Mouse (Mus musculus): ENCODE measurements at regions not wholly inside any gene's neighbourhood (a gene's known extent, or its start where the extent isn't known, plus 50 kb on each side); places are given as distances from the start of the nearest gene placed in this dataset.

DNA sequence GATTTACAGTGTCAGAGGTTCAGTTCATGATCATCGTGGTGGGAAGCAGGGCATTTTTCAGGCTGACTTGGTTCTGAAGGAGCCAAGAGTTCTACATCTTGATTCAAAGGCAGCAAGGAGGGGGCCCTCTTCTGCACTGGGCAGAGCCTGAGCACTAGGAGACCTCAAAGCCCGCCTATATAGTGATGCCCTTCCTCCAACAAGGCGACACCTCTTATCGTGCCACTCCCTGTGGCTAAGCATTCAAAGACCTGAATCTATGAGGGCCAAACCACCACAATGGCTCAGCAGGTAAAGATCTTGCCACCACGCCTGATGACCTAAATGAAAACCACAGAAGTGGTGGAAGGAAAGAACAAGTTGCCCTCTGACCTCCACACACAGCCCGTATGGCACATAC, 242.5 kb downstream of the Ccser2 start:
- Histone ChIP-seq H3K4me3 (ENCODE audit: low read length) (no peak overlapping the region), H3K4me2 (ENCODE audit: low read depth, low read length) (no peak overlapping the region), H3K27me3 (replicated peaks; ENCODE audit: control insufficient read depth, insufficient read depth, low read length) (no peaks in the 10 kb centered on the region), H3K9ac (ENCODE audit: low read depth, low read length) (no peak overlapping the region), H3K27ac (ENCODE audit: low read length) (no peak overlapping the region), H3K36me3 (ENCODE audit: control insufficient read depth, insufficient read depth, low read length) (no peaks in the 10 kb centered on the region), H3K4me1 (ENCODE audit: control insufficient read depth, insufficient read depth, low read length) (no peaks in the 10 kb centered on the region), H3K9me3 (ENCODE audit: control insufficient read depth, low read length) (no peaks in the 10 kb centered on the region)
- 72% methylated on average over 6 of the region's 6 CpGs for WGBS
- no peak for ATAC-seq

DNA sequence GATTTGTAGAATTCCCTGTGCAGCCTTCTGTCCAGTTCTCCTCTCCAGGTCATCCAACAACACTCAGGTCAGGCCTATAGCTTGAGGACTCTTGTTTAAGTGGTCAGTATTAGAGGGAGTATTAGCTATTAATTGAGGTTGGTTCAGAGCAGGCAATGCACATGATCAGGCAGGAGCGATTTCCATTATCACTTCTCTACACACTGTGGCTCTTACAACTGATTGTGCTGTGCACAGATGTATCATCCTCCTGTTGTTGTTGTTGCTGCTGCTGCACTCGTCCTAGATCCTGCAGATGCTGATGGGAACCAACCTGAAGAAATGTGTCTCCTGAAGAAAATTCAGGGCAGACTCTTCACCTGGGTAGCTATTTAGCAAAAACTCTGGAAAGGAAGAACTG, 252.9 kb downstream of the Ccser2 start:
- no peaks in the 10 kb centered on the region for H3K36me3 ChIP-seq (ENCODE audit: control insufficient read depth, insufficient read depth, low read length)
- H3K4me1 ChIP-seq (ENCODE audit: control insufficient read depth, insufficient read depth, low read length), result no peaks in the 10 kb centered on the region
- 81% methylated on average over 2 of the region's 2 CpGs for WGBS
- H3K4me3 ChIP-seq (ENCODE audit: low read length), result no peak overlapping the region
- no peak for ATAC-seq
- H3K27ac ChIP-seq (ENCODE audit: low read length), result no peak overlapping the region
- no peak overlapping the region for H3K4me2 ChIP-seq (ENCODE audit: low read depth, low read length)
- no peaks in the 10 kb centered on the region for H3K27me3 ChIP-seq (replicated peaks; ENCODE audit: control insufficient read depth, insufficient read depth, low read length)
- H3K9me3 ChIP-seq (ENCODE audit: control insufficient read depth, low read length), result no peaks in the 10 kb centered on the region
- H3K9ac ChIP-seq (ENCODE audit: low read depth, low read length), result no peak overlapping the region

DNA sequence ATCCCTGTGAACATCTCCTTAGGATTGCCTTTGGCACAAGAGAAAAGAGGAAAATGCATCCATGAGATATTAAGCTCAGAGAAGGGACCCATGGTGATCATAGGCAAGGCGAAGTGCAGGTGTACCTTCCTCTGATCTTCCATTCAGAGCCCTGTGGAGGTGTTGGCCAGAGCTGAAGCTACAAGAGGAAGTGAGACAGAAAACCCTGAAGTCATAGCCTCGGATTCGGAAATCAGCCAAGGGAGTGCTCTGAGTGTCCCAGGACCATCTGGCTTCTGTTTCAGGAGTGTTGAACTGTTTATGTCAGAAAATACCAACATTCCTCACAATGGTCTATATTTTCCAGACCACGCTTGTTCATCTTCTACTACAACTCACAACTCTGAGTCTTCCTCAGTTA, 271.6 kb downstream of the Ccser2 start:
- Histone ChIP-seq H3K9ac (ENCODE audit: low read depth, low read length) (no peak overlapping the region), H3K4me1 (ENCODE audit: control insufficient read depth, insufficient read depth, low read length) (no peaks in the 10 kb centered on the region), H3K27me3 (replicated peaks; ENCODE audit: control insufficient read depth, insufficient read depth, low read length) (no peaks in the 10 kb centered on the region), H3K4me3 (ENCODE audit: low read length) (no peak overlapping the region), H3K4me2 (ENCODE audit: low read depth, low read length) (no peak overlapping the region), H3K27ac (ENCODE audit: low read length) (no peak overlapping the region), H3K9me3 (ENCODE audit: control insufficient read depth, low read length) (no peaks in the 10 kb centered on the region), H3K36me3 (ENCODE audit: control insufficient read depth, insufficient read depth, low read length) (no peaks in the 10 kb centered on the region)
- no peak for ATAC-seq
- WGBS, result 73% methylated on average over 4 of the region's 4 CpGs

DNA sequence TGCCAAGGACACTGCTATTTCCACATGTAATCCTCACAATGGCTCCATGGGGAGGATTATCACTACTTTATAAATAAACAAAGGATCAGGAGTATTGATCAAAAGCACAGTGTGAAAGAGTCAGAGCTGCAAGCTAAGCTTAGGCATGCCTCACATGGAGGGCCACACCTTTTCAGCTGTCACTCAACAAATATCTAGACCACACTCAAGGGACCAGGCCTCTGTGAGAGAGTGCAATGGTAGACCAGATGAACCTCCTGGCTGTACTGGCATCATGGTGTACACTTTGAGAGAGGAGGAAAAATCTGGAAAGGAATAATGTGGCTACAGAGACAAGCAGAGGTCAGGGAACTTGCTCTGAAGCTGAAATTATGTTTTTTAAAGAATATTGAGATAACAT, 276.6 kb downstream of the Ccser2 start:
- H3K36me3 ChIP-seq (ENCODE audit: control insufficient read depth, insufficient read depth, low read length), result no peaks in the 10 kb centered on the region
- no peak for ATAC-seq

DNA sequence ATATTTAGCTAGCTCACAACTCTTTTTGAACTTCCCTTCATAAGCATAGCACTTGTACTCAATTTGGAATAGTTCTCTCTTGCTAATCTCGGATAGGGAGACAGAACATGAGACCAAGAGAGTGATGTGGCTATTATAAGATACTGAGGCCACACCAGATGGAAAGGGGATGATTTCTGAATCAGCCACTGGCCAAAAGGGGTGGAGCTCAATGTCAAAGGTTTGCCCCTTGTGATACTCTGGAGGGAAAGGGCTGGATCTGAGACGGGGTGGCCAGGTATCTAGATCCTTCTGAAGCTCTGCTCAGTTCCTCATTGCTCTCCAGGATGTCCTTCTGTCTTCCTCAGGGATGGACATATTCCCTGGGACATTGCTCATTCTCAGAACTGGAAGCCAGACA, 277.6 kb downstream of the Ccser2 start:
- no peaks in the 10 kb centered on the region for H3K27me3 ChIP-seq (replicated peaks; ENCODE audit: control insufficient read depth, insufficient read depth, low read length)
- H3K9me3 ChIP-seq (ENCODE audit: control insufficient read depth, low read length), result no peaks in the 10 kb centered on the region
- H3K9ac ChIP-seq (ENCODE audit: low read depth, low read length), result no peak overlapping the region
- no peak overlapping the region for H3K27ac ChIP-seq (ENCODE audit: low read length)
- ATAC-seq, result no peak
- no peaks in the 10 kb centered on the region for H3K4me1 ChIP-seq (ENCODE audit: control insufficient read depth, insufficient read depth, low read length)
- WGBS, result 77% methylated on average over 2 of the region's 2 CpGs
- H3K4me3 ChIP-seq (ENCODE audit: low read length), result no peak overlapping the region
- no peak overlapping the region for H3K4me2 ChIP-seq (ENCODE audit: low read depth, low read length)
- H3K36me3 ChIP-seq (ENCODE audit: control insufficient read depth, insufficient read depth, low read length), result no peaks in the 10 kb centered on the region

More for the DNA sequence above, 276.6 kb downstream of the Ccser2 start:
- Histone ChIP-seq H3K4me1 (ENCODE audit: control insufficient read depth, insufficient read depth, low read length) (no peaks in the 10 kb centered on the region), H3K9me3 (ENCODE audit: control insufficient read depth, low read length) (no peaks in the 10 kb centered on the region), H3K4me2 (ENCODE audit: low read depth, low read length) (no peak overlapping the region), H3K27me3 (replicated peaks; ENCODE audit: control insufficient read depth, insufficient read depth, low read length) (no peaks in the 10 kb centered on the region), H3K4me3 (ENCODE audit: low read length) (no peak overlapping the region), H3K9ac (ENCODE audit: low read depth, low read length) (no peak overlapping the region), H3K27ac (ENCODE audit: low read length) (no peak overlapping the region)

DNA sequence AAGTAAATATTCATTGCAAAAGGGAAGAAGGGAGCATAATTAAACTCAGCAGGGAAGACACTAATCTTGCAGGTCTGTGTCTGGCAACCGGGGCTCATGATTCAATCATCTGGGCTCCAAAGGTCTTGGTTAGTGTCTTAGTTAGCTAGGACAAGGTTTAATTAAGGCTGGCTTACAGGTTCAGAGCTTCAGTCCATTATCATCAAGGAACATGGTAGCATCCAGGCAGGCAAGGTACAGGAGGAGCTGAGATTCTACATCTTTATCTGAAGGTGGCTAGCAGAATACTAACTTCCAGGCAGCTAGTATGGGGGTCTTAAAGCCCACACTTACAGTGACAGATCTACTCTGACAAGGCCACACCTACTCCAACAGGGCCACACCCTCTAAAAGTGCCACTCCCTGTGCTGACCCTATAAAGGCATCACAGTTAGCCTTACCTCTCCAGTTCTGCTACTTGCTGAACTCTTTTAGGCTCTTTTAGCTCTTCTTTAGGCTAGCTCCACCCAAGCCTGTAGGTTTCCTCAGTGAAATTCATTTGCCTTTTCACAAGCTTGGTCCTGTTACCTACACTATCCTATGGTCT, 309.8 kb downstream of the Ccser2 start:
- Histone ChIP-seq H3K4me2 (ENCODE audit: low read depth, low read length) (no peak overlapping the region), H3K4me1 (ENCODE audit: control insufficient read depth, insufficient read depth, low read length) (no peaks in the 10 kb centered on the region), H3K27ac (ENCODE audit: low read length) (no peak overlapping the region), H3K9me3 (ENCODE audit: control insufficient read depth, low read length) (no peaks in the 10 kb centered on the region), H3K36me3 (ENCODE audit: control insufficient read depth, insufficient read depth, low read length) (no peaks in the 10 kb centered on the region), H3K27me3 (replicated peaks; ENCODE audit: control insufficient read depth, insufficient read depth, low read length) (no peaks in the 10 kb centered on the region), H3K9ac (ENCODE audit: low read depth, low read length) (no peak overlapping the region), H3K4me3 (ENCODE audit: low read length) (no peak overlapping the region)
- 68% methylated on average over 1 of the region's 1 CpGs for WGBS
- peak; percentile 44; the same call in 1 of the 2 replicates for ATAC-seq

DNA sequence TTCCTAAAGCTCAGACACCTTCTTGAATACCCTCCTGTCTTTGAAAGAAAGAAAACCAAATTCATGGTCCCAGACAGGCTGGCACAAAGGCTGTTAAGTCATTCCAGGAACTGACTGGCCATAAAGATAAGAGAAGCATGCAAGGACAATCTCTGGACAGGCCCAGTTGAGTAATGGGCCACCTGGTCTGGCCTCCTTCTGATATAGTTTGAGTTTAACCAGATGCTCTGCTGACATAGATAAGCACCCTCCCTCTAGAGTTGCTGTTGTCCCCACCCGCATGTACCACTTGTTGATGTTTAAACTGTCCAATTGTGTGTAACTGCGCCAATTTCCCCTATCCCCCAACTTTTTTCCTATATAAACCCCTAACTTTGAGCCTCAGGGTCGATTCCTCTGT, 310.4 kb downstream of the Ccser2 start:
- no peak overlapping the region for H3K27ac ChIP-seq (ENCODE audit: low read length)
- H3K4me1 ChIP-seq (ENCODE audit: control insufficient read depth, insufficient read depth, low read length), result no peaks in the 10 kb centered on the region
- no peaks in the 10 kb centered on the region for H3K36me3 ChIP-seq (ENCODE audit: control insufficient read depth, insufficient read depth, low read length)
- no peaks in the 10 kb centered on the region for H3K9me3 ChIP-seq (ENCODE audit: control insufficient read depth, low read length)
- no peak overlapping the region for H3K4me3 ChIP-seq (ENCODE audit: low read length)
- peak; percentile 48; the same call in 1 of the 2 replicates for ATAC-seq
- no peak overlapping the region for H3K9ac ChIP-seq (ENCODE audit: low read depth, low read length)
- 64% methylated on average over 3 of the region's 3 CpGs for WGBS
- H3K27me3 ChIP-seq (replicated peaks; ENCODE audit: control insufficient read depth, insufficient read depth, low read length), result no peaks in the 10 kb centered on the region
- H3K4me2 ChIP-seq (ENCODE audit: low read depth, low read length), result no peak overlapping the region

DNA sequence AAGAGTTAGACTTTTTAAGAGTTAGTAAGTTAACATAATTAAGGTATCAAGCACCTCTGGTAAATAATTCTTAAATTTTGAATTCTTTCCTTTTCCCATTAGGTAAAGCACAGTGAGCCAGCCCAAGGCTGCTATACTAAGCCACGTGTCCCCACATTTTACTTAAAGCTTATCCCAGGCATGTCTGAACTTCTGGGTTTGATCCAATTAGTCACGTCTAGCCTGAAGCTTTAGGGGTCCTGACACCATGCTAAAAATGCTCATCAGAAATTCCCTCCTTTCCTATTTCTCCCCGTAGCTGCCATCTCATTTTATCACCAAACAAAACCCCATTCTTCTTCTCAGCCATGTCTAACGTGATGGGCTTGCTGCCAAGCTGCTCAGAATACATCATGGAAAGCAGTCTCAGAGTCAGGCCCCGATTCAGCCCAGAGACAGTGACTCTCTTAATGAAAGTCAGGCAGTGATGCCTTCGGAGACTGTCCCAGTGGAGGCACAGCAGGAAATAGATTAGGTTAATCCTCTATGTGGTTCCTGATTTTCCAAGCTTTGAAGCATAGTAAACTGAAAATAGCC, 315.5 kb downstream of the Ccser2 start:
- no peaks in the 10 kb centered on the region for H3K4me1 ChIP-seq (ENCODE audit: control insufficient read depth, insufficient read depth, low read length)
- 37% methylated on average over 6 of the region's 6 CpGs for WGBS
- H3K9ac ChIP-seq (ENCODE audit: low read depth, low read length), result no peak overlapping the region
- no peaks in the 10 kb centered on the region for H3K27me3 ChIP-seq (replicated peaks; ENCODE audit: control insufficient read depth, insufficient read depth, low read length)
- H3K4me2 ChIP-seq (ENCODE audit: low read depth, low read length), result no peak overlapping the region
- H3K9me3 ChIP-seq (ENCODE audit: control insufficient read depth, low read length), result no peaks in the 10 kb centered on the region
- no peak overlapping the region for H3K27ac ChIP-seq (ENCODE audit: low read length)
- no peaks in the 10 kb centered on the region for H3K36me3 ChIP-seq (ENCODE audit: control insufficient read depth, insufficient read depth, low read length)
- no peak overlapping the region for H3K4me3 ChIP-seq (ENCODE audit: low read length)
- no peak for ATAC-seq

DNA sequence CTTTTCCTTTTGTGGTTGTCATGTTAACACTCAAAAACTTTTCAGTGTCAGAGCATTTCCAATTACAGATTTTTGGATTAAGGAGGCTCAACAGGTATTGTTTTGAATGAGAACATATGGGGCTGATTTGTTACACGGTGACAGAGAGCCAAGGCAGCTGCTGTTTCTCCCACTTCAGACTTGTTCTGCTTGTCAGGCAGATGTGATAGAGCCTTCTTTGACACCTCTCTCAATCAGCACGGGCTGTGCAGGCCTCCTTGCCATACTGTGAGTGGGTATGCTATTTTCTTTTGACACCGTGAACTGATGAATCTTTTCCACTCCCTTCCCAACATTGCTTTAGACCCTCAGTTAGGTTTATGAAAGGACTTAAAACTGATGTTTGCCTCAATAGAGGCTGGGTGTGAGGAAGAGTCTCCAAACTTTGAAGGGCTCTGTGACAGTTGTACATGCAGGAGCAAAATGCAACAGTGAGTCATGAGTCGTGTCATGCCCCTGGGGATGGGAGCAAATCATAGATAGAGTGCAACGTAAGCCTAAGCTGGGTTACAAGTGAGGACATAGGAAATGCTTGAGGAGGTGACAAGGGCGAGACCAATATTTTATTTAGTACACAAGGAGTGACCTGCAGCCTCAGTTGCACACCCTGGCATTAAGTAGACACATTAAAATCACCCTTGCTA, 317.4 kb downstream of the Ccser2 start:
- H3K4me2 ChIP-seq (ENCODE audit: low read depth, low read length), result no peak overlapping the region
- no peaks in the 10 kb centered on the region for H3K36me3 ChIP-seq (ENCODE audit: control insufficient read depth, insufficient read depth, low read length)
- no peak for ATAC-seq
- WGBS, result 71% methylated on average over 6 of the region's 6 CpGs
- H3K4me3 ChIP-seq (ENCODE audit: low read length), result no peak overlapping the region
- H3K9me3 ChIP-seq (ENCODE audit: control insufficient read depth, low read length), result no peaks in the 10 kb centered on the region
- no peak overlapping the region for H3K9ac ChIP-seq (ENCODE audit: low read depth, low read length)
- no peaks in the 10 kb centered on the region for H3K4me1 ChIP-seq (ENCODE audit: control insufficient read depth, insufficient read depth, low read length)
- H3K27me3 ChIP-seq (replicated peaks; ENCODE audit: control insufficient read depth, insufficient read depth, low read length), result no peaks in the 10 kb centered on the region
- no peak overlapping the region for H3K27ac ChIP-seq (ENCODE audit: low read length)
